Mouse (Mus musculus) heart, adult 18-20 months (tissue): ENCODE results near the gene AU022252. TPM values are rescaled to one million over a fixed set of nuclear protein-coding genes. Genes with fewer than 3 reads are reported as not detected.

Experiments used
- DNase-seq, 2 experiments: peaks; one replicate each; pipeline ENCODE4 v3.0.0; 2021 to 2022; ENCODE audit warnings: mixed read lengths in 1 of 2
- total RNA-seq, 2 experiments: library from RNA; stranded (reverse); gene quantifications; 2 replicates each; pipeline ENCODE4 v1.2.3; 2021

AU022252 gene
- total RNA-seq, 2 experiments from 2014 or later: 24.8 to 26.5 TPM

DNA sequence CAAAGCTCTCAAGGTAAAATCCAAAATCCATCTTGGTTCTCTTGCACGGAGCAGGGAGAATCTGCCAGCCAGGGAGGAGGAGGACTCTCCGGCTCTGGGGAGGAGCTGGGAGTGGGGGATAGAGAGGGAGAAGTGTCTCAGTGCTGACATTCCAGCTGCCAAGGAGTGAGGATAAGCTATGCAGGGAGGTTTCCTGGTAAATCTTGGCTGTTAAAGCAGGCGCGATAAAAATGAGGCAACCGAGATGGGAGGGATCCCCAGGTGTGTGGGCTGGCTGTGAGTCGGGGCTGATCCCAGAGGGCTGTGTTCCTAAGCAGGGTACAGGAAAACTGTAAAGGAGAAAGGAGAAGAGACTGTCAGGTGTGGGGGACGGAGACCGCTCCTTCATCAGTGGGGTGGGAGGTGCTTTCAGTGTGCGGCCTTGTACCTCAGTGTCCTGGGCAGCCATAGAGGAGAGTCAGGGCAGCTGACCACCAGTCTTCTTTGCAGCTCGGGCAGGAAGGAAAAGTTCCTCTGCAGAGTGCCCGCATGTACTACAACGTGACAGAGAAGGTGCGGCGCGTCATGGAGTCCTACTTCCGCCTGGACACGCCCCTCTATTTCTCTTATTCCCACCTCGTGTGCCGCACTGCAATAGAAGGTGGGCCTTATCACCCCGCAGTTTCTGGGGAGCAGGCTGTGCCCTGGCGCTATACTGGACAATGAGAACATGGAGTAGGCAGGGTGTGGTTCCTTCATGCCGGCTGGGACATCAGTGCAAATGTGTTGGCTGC, 12.1 kb upstream of the AU022252 start:
- DNase-seq: peak; percentile 12 to 40

DNA sequence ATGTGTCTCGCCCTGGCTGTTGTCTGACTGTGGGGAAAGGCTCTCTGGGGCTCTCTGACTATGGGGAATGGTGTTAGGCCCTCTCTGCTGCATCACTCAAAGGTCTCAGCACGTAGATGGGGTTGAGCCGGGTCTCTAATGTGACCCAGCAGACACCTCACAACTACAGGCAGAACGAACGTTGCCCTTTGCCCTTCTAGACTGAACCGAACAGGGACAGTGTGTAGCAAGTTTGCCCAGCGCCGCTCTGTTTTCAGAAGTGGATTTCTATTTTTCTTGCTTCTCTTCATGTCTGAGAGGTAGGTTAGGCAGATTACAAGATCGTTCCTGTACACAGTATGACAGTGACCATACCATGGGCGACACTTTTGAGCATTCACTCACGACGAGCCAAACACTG, 10.1 kb upstream of the AU022252 start:
- DNase-seq: no peak

DNA sequence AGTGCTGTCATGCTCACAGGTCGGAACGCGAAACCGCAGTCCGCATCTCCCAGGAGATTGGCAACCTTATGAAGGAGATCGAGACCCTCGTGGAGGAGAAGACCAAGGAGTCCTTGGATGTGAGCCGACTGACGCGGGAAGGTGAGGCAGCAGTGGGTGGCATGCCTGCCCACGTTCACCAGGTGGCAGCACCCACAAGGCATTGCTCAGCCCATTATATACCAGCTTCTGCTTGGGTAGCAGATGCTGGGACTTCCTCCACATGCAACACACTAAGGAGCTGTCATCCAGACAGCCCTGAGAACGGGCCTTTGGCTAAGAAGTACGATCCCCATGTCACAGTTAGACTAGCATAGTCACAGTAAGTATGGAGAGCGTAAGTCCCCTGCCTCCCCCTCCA, 9.2 kb upstream of the AU022252 start:
- DNase-seq: peak in 1 of 2 experiments; percentile 32

DNA sequence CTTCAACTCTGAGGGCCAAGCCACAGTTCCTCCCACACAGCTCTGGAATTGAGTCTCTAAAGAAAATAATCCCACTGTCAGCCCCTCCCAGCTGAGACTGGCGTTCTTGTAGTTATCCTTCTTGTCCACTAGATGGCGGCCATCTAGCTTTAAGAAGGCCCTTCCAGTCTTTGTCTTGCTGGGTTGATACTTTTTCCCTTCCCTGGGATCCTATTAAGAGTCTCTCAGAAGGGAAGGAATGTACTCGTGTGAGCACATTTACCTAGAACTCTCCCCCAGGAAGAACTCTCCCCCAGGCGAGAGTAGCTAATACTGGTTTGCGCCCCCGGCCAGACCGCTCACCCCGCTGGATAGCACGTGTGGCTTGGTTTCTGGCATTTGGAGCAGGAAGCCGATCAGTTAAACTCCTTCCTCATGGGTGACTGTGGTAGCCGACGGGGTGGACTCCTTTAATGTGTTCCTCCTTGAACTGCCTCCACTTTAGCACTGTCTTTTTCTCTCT, 6.7 kb upstream of the AU022252 start:
- DNase-seq: peak; percentile 70 to 71

DNA sequence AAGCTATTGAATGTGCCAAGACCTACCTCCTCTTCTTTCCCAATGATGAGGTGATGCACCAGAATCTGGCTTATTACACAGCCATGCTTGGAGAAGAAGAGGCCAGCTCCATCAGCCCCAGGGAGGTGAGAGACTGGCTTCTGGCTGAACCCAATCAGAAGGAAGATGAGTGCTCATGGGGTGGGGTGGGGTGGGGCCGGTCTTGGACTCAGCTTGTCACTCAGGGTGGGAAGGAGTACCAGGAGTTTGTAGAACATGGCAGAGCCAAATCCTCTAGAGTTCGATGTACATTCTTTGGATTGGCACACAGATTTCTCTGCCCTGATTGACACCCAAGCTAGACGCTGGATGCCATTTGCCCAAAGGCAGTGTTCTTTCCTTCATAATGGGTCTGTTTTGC, 6.1 kb upstream of the AU022252 start:
- no peak for DNase-seq

DNA sequence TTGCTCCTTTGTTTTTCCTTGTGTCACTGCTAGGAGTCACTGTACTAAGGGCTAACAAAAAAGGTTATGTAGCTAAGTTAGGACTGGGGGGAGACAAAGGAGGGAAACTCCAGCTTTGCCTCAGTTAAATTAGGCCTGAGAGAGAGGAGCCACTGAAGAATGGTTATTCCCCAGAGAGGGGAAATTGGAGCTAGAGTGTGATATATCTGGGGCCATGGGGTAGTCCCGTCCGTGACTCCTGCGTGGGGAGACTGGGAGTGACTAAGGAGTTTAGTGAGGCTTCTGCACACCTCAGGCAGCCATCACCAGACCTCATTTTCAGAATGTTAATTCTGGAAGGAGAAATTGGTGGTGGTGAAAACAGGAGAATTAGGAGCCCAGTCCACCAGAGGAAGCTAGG, 1.8 kb upstream of the AU022252 start:
- no peak for DNase-seq

DNA sequence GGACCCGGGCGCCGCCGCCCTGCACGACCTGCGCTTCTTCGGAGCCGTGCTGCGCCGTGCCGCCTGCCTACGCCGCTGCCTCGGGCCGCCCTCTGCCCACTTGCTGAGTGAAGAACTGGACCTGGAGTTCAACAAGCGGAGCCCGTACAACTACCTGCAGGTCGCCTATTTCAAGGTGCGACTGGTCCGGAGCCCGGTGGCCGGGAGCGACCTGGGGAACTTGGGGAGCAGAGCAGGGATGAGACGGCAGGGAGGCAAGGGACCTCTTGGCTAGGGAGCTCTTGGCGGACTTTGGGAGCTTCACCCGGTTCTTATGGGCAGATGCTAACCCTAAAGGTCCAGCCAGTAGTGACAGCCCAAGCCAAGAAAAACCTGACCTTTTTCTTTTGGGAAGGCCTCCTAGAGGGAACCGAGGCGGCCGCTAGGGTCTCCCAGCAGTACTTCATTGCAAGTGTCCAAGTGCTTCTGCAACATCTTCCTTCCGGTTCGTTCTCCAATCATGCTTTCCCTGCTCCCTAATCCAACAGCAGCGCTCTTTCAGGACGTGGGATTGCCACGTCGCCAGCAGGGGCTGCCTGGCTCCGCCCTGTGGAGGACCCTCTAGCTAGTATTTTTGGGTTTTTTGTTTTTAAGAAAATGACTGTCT, 867 bp upstream of the AU022252 start:
- peak; percentile 58 to 62 for DNase-seq

DNA sequence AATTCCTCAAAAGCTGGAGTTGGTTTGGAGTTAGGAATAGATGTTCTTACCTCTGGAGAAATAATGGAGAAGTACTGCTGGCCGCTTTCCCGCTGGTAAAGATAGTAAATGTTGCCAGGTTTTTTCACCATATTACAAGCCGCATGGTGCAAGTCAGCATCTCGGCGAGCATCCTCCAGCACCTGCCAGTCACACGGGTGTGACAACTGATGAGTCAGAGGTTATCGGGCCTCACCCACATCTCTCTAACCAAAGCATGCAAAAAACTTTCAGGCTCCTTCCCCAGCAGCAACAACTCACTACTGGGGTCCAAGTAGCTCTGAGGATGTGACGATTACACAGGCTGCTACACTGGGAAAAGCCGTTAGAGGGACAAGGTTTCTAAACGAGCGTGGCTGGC, 5.8 kb downstream of the AU022252 start:
- no peak for DNase-seq

DNA sequence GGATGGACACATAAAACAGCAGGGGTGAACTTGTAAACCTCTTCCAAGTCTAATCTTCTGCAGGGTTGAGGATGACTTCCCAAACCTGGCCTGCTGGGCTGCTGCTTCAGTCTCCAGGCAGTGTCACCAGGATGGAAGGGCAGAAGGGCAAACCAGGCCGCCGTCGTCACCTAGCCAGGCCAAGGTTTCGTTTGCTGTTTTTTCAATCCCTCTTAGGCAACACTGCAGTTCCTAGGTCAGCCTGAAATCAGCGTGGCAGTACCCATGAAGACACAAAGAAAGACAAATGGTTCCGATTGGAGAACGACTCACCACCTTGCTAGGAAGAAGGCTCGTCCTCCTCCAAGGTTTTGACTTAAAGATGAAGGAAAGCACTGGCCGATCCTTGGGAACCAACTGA, 6.8 kb downstream of the AU022252 start:
- DNase-seq: no peak

DNA sequence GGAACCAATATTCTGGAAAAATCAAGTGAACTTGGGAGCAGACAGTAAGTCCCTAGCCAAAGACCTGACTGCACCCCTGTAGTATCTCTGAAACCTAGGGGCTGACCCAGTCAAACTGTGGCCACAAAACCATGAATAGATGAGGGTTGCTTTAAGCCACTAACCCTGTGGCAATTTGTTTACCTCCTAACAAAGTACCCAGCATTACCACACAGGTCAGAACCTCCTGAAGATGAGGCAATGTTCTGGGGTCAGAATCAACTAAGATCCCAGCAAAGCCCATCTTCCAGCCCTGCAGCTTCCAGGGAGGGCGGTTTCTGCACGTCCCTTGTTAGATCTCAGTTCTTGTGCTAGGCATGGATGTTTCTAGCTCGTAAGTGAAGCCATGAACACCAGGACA, 8.0 kb downstream of the AU022252 start:
- no peak for DNase-seq

DNA sequence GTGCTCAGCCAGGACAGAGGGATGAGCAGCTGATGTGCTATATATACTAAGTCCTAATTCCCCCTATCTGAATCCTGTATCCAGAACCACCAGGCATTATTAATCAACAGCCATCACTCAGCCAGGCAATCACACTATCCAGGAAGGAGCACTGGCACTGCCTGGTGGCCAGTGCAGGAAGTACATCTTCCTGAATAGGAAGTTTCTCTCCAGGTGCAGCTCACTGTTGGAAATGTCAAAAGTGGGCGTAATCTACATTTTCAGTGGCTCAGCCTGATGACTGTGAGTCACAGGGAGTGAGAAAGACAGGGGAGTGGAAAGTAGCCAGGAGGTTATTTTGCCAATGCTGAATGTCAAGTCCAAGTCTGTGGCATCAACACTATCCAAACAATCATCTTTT, 8.8 kb downstream of the AU022252 start:
- DNase-seq: peak in 1 of 2 experiments; percentile 25

DNA sequence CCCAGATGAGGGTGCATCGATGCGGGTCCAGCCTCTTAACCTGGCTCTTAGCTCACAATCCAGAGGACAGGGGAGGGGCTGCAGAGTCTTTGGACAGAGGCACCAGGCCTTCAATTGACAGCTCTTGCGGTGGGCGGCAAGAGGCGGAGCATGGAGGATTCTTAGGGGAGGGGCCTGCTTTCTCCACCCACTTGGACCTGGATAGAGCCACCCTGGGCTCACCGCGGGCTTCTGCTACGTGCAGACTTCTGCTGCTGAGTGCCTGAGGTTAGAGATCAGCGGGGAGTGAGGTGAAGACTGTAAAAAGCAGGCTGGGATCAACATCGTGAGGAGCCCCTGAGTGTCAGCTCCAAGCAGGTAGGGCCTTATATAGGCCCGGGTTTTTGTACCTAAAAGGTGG, 14.3 kb downstream of the AU022252 start, which contains the start of gene Tmem269:
Gene Tmem269, minus strand, starts transcription at position 49 of the 400 bp plus-strand sequence.
- DNase-seq: no peak

DNA sequence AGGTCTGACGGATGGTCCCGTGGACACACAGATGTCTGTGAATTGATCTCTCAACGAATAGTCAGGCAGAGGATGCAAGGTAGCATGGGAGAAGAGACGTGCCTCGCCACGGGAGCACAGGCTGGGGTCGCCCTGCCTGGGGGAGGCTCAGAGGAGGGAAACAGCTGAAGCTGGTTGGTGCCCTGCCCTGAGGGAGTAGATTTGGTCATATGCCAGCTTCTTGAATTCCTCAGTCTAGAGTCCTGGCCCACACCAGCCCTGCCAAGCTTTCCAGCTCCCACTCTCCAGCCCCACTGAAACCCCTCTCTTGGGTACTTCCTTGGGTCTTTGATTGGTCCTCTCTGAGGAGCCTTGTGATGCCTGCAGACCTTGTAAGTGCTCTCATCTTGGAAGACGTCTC, 15.8 kb downstream of the AU022252 start:
- no peak for DNase-seq

DNA sequence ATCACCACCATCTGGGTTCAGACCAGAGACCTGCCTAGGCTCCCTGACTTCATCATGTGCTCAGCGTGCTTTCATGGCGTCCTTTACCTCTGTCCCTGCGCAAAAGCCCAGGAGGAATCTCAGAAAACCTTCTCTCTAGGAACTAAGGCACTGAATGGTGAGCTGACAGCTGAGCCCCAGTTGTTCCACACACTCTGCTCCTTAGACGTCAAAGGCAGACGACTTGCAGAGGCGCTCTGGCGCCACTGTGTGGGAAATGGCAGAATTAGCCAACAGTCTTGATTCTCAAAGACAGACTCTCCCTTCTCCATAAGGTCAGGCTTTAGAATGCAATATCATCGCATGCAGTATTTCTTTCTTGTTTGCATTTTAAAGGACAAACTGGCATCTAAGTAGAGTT, 27.8 kb downstream of the AU022252 start:
- DNase-seq: peak; percentile 28 to 72

DNA sequence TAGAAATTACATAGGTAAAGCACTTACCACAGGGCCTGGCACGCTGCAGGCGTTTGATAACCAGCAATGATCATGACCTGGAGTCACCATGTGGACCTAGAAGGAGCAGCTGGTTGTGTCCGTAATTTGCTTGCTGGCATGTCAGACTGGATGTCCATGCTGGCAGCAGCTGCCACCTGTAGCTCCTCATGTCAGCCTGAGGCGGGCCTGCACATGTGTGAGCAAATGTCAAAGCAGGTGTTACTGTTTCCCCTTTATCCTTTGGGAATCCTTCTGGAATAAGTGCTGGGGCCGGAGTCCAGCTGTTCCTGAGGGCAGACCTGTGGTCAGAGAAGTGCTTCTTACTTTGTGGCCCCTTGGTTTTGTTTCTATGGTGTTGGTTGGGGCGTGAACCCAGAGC, 34.4 kb downstream of the AU022252 start:
- no peak for DNase-seq

DNA sequence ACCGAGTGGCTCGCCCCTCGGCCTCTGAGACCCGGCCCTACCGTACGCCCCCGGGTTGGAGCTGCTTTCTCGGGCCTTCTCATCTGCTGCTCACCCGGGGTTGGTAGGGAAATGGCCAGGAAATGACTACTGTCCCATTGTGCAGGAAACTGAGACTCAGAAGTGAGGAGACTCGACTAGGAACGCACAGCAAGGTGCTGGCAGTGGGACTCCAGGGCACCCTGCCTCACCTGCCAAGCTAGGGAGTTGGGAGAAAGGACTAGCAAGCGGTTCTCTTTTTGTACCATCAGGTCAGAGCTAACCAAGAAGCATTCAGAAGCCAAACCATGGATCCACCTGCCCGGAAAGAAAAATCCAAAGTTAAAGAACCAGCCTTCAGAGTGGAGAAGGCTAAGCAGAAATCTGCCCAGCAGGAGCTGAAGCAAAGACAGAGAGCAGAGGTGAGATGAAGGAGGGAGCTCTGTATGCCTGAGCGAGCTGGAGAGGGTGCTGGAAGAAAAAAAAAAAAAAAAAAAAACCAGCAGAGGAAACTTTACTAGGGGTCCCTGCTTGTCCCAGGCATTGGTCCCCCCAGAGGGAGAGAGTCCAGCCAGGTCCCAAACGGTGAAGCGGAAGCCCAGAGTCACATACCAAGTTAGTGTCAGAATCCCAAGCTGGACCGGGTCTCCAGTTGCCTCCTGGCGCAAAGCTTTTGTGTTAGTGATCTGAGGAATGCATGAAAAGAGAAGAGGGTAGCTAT, 36.8 kb downstream of the AU022252 start:
- DNase-seq: no peak

DNA sequence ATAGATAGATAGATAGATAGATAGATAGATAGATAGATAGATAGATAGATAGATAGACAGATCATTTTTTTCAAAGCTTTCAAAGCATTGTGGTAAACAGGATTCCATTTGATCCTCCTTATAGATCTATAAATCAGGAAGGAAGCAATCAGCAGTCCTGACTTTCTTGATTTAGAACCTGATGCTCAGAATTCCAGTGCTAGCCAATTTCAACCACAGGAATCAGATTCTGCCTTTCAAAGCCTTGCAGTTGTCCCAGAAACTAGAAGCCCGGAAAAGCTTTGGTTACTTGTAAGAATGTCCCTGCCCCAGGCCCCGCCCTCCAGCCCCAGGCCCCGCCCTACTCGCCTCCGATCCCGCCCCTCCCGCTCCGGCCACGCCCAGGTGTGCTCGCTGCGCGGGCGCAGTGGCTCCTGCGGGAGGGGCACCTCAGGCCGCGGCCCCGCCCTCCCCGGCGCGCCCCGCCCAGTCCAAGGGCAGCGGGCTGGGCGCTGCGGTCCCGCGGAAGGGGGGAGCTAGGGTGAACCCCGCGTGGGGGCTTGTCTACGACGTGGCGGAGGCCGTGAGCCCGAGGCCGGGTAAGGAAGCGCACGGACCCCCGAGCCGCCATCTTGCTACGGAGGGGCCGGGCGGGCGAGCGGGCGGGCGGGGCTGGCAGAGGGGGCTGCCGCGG, 37.5 kb downstream of the AU022252 start, which contains the start of gene Svbp:
Gene Svbp, plus strand, starts transcription at position 398 of the 673 bp plus-strand sequence.
- DNase-seq: peak; percentile 87 to 91

DNA sequence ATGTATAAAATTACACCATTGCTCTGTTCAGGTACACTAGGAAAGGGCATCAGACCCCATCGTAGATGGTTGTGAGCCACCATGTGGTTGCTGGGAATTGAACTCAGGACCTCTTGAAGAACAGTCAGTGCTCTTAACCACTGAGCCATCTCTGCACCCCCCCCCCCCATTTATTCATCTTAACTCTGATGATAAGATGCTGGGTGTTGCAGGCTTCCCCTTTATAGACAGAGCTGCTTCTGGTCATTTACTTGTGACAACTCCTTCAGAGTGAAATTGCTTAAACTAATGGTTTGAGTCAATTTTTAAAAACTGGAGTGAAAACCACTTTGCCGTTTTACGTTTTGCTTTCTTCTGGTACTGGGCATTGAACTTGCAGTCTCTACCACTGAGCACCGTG, 39.8 kb downstream of the AU022252 start:
- no peak for DNase-seq

DNA sequence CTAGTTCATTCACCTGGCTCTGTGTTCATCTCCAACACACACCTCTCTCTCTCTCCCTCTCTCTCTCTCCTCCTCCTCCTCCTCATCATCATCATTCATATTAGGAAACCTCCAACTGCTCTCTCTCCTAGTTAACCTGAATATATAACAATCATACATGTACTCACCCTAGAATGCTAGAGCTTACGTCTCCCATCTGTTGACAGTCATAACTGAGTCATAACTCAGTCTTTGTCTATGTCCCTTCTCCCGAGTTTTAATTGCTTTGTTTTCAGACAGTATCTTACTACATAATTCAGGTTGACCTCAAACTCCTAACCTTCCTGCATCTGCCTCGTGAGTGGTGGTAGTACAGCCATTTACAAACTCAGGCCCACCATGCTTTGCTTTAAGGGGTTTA, 41.2 kb downstream of the AU022252 start:
- DNase-seq: no peak

DNA sequence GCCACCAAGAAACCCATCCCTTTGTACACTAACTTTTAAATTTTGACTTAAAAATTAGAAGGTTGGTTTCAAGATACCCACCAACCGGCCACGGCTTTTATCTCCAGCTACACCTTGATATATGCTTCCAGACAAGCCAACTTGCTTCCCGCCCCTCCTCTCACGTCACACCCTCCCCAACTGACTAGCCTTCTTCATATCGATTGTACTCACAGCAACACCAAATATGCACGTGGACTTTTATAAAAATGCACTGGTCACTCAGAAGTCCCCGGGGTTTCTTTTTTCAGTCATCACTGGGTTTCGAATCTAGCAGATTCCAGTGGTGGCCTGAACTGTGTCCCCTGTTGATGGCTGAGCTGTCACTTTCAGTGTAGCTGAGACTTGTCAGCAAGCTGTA, 41.9 kb downstream of the AU022252 start:
- no peak for DNase-seq

DNA sequence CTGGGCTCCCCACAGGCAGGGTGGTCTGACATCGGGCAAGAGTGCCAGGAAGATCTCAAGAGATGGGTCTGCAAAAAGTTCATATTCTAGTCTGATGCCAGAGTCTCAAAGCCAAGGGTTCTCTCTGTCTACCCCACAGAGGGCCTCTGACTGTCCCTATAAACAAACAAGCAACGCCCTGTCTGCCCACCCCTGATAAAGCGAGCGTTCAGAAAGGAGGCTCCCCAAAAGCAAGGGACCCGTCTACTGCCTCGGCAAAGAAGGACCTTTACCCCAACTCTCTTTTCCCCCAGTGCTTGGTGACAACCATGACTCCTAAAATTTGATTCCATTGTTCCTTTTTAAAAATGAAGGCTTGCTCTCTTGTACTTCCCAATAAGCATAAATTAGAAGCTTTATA, 42.6 kb downstream of the AU022252 start, which contains the start of gene Ermap:
Gene Ermap, minus strand, starts transcription at position 148 of the 400 bp plus-strand sequence.
- no peak for DNase-seq

DNA sequence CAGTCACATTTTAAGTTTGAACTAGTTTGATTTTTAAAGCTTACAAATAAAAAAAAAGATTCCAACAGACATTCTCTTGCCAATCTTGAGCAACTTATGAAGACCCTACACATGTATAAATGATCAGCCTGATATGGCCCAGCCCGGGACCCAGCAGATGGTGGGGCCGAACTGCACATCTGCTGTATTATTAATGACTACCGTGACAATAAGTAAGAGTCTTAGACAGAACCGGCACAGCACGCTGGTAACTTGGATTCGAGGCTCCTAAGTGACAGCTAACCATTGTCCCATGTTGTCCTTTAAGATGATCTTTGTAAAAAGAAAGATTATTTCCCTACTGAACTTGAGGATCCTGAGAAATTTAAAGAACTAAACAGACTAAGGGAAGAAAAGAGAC, 43.1 kb downstream of the AU022252 start:
- DNase-seq: no peak
